Mouse (Mus musculus): Measurements from ENCODE around the gene Tmem204.

Gene Tmem204

GRCm38 (mm10) chr17:25084835-25085385 lies 1.5 kb upstream of the Tmem204 start:
- DNase-seq, result no peak

- DNase-seq, result no peak
These were observed 504 bp downstream of the Tmem204 start for GRCm38 (mm10) chr17:25082887-25083286.

GRCm38 (mm10) chr17:25082081-25082847 lies 1.1 kb downstream of the Tmem204 start:
- DNase-seq, result peak; percentile 67 to 80

- peak; percentile 77 to 92 for DNase-seq
These were observed 2.4 kb downstream of the Tmem204 start for GRCm38 (mm10) chr17:25080960-25081381.

GRCm38 (mm10) chr17:25080210-25080609 lies 3.2 kb downstream of the Tmem204 start:
- DNase-seq, result no peak

- peak; percentile 90 to 92 for DNase-seq
These were observed 5.5 kb downstream of the Tmem204 start for GRCm38 (mm10) chr17:25077771-25078372.

GRCm38 (mm10) chr17:25076906-25077305 lies 6.5 kb downstream of the Tmem204 start:
- DNase-seq, result no peak

GRCm38 (mm10) chr17:25068690-25069089 lies 14.7 kb downstream of the Tmem204 start:
- peak; percentile 32 to 55 for DNase-seq

- peak; percentile 68 to 85 for DNase-seq
These were observed 15.9 kb downstream of the Tmem204 start for GRCm38 (mm10) chr17:25067442-25067851.

GRCm38 (mm10) chr17:25066595-25066994 lies 16.8 kb downstream of the Tmem204 start:
- no peak for DNase-seq

- peak in 1 of 2 experiments; percentile 40 for DNase-seq
These were observed 18.2 kb downstream of the Tmem204 start for GRCm38 (mm10) chr17:25065189-25065588.

GRCm38 (mm10) chr17:25064351-25064750 lies 19.0 kb downstream of the Tmem204 start:
- DNase-seq, result peak; percentile 75 to 87

GRCm38 (mm10) chr17:25063872-25064271 lies 19.5 kb downstream of the Tmem204 start:
- DNase-seq, result peak; percentile 48 to 62

GRCm38 (mm10) chr17:25063261-25063660 lies 20.1 kb downstream of the Tmem204 start:
- no peak for DNase-seq

GRCm38 (mm10) chr17:25057041-25057440 lies 26.4 kb downstream of the Tmem204 start:
- no peak for DNase-seq

GRCm38 (mm10) chr17:25053274-25053673 lies 30.1 kb downstream of the Tmem204 start:
- no peak for DNase-seq

- no peak for DNase-seq
These were observed 36.2 kb downstream of the Tmem204 start for GRCm38 (mm10) chr17:25047143-25047542.

GRCm38 (mm10) chr17:25045281-25045680 lies 38.1 kb downstream of the Tmem204 start:
- DNase-seq, result no peak

- DNase-seq, result no peak
These were observed 38.5 kb downstream of the Tmem204 start for GRCm38 (mm10) chr17:25044879-25045278.

GRCm38 (mm10) chr17:25036183-25036582 lies 47.2 kb downstream of the Tmem204 start:
- DNase-seq, result peak in 1 of 2 experiments; percentile 45

GRCm38 (mm10) chr17:25016292-25017132 lies 66.9 kb downstream of the Tmem204 start:
- peak; percentile 84 to 93 for DNase-seq

- DNase-seq, result peak; percentile 99 to 100
These were observed 67.6 kb downstream of the Tmem204 start, which contains the start of the genes Cramp1l and Ift140 for GRCm38 (mm10) chr17:25015655-25016291. Gene Cramp1l, minus strand, starts transcription at chr17:25015788. Gene Ift140, plus strand, starts transcription at chr17:25016085.
